Mouse (Mus musculus) MEL (cell line): Measurements from ENCODE around the gene Btbd7. TPM values are rescaled to one million over a fixed set of nuclear protein-coding genes. Genes with fewer than 3 reads are reported as not detected.

Source experiments
- DNase-seq: peaks from one replicate; pipeline ENCODE4 v3.0.0; 2011; ENCODE audit warnings: low read depth, low spot score
- H3K27ac ChIP-seq: 2 replicates; pipeline ENCODE4 v1.5.1; 2012; ENCODE audit warnings: low read depth, mild to moderate bottlenecking, control low read depth, low read length, moderate library complexity; ENCODE audit not compliant: control insufficient read depth
- H3K27me3 ChIP-seq, 2 experiments: fragments of 150-350 bp in 1 of 2; sonication (generic) in 1 of 2; 2 replicates each; pipeline ENCODE4 v1.6.1; 2012; ENCODE audit warnings: low read length in 2 of 2, mild to moderate bottlenecking in 2 of 2, improper control_type of control experiment in 1 of 2, moderate library complexity in 1 of 2; ENCODE audit not compliant: insufficient read depth in 2 of 2, control insufficient read depth in 1 of 2
- H3K36me3 ChIP-seq, 2 experiments: 2 replicates each; pipeline ENCODE4 v1.6.1; 2012 to 2014; ENCODE audit warnings: low read length in 2 of 2, improper control_type of control experiment in 1 of 2, inconsistent platforms in 1 of 2, mild to moderate bottlenecking in 1 of 2; ENCODE audit not compliant: insufficient read depth in 2 of 2, control insufficient read depth in 1 of 2
- H3K4me1 ChIP-seq, 2 experiments: fragments of 150-350 bp in 1 of 2; sonication (generic) in 1 of 2; 2 replicates each; pipeline ENCODE4 v1.6.1; 2012; ENCODE audit warnings: low read length in 2 of 2, improper control_type of control experiment in 1 of 2, mild to moderate bottlenecking in 1 of 2; ENCODE audit not compliant: insufficient read depth in 2 of 2, control insufficient read depth in 1 of 2
- H3K4me3 ChIP-seq, 2 experiments: fragments of 150-350 bp in 1 of 2; sonication (generic) in 1 of 2; 2 replicates each; pipeline ENCODE4 v1.5.1; 2012; ENCODE audit warnings: low read depth in 2 of 2, low read length in 2 of 2, mild to moderate bottlenecking in 2 of 2, moderate library complexity in 2 of 2, control low read depth in 1 of 2, improper control_type of control experiment in 1 of 2; ENCODE audit not compliant: control insufficient read depth in 1 of 2, insufficient read depth in 1 of 2
- H3K79me2 ChIP-seq: 2 replicates; pipeline ENCODE4 v1.6.1; 2012; ENCODE audit warnings: mild to moderate bottlenecking, low read length, moderate library complexity; ENCODE audit not compliant: control insufficient read depth, poor library complexity, insufficient read depth
- H3K9ac ChIP-seq: 2 replicates; pipeline ENCODE4 v1.6.1; 2012; ENCODE audit warnings: low read depth, mild to moderate bottlenecking, control low read depth, low read length, moderate library complexity; ENCODE audit not compliant: control insufficient read depth, poor library complexity, severe bottlenecking
- H3K9me3 ChIP-seq: fragments of 150-350 bp; sonication (generic); replicated peaks from 2 replicates; pipeline ENCODE4 v1.6.1; 2012; ENCODE audit warnings: mild to moderate bottlenecking, low read length, improper control_type of control experiment, moderate library complexity; ENCODE audit not compliant: insufficient read depth
- CHD1 ChIP-seq: IDR thresholded peaks from 2 replicates; pipeline ENCODE4 v1.6.1; 2012; ENCODE audit warnings: low read depth, mild to moderate bottlenecking, inconsistent platforms, low read length, improper control_type of control experiment
- CHD2 ChIP-seq: IDR thresholded peaks from 2 replicates; pipeline ENCODE4 v1.6.1; 2011; ENCODE audit warnings: low read length, improper control_type of control experiment
- CTCF ChIP-seq, 3 experiments: IDR thresholded peaks in 2 of 3; conservative IDR thresholded peaks in 1 of 3; 2 replicates each; pipeline ENCODE4 v1.5.1; 2011 to 2012; ENCODE audit warnings: low read length in 3 of 3, low read depth in 2 of 3, mild to moderate bottlenecking in 2 of 3, improper control_type of control experiment in 1 of 3, inconsistent platforms in 1 of 3, mixed read lengths in 1 of 3, moderate library complexity in 1 of 3; ENCODE audit not compliant: control insufficient read depth in 1 of 3, insufficient read depth in 1 of 3, poor library complexity in 1 of 3, severe bottlenecking in 1 of 3
- E2F4 ChIP-seq: IDR thresholded peaks from 2 replicates; pipeline ENCODE4 v1.6.1; 2011; ENCODE audit warnings: low read depth, low read length, improper control_type of control experiment, borderline replicate concordance
- ETS1 ChIP-seq: IDR thresholded peaks from 2 replicates; pipeline ENCODE4 v1.6.1; 2012; ENCODE audit warnings: low read depth, mild to moderate bottlenecking, inconsistent platforms, low read length, improper control_type of control experiment, moderate library complexity
- GABPA ChIP-seq: IDR thresholded peaks from 2 replicates; pipeline ENCODE4 v1.6.1; 2012; ENCODE audit warnings: low read depth, mild to moderate bottlenecking, inconsistent platforms, low read length, improper control_type of control experiment, moderate library complexity
- KAT2A ChIP-seq: conservative IDR thresholded peaks from 2 replicates; pipeline ENCODE4 v1.6.1; 2012; ENCODE audit warnings: low read depth, low read length, improper control_type of control experiment, inconsistent platforms
- MAX ChIP-seq: IDR thresholded peaks from 2 replicates; pipeline ENCODE4 v1.6.1; 2011; ENCODE audit warnings: low read length, improper control_type of control experiment
- MEF2A ChIP-seq: IDR thresholded peaks from 2 replicates; pipeline ENCODE4 v1.6.1; 2014; ENCODE audit warnings: low read depth, mild to moderate bottlenecking, inconsistent platforms, low read length, improper control_type of control experiment; ENCODE audit not compliant: poor library complexity, insufficient replicate concordance, severe bottlenecking; ENCODE audit errors: extremely low read depth
- NRF1 ChIP-seq: IDR thresholded peaks from 2 replicates; pipeline ENCODE4 v1.6.1; 2014; ENCODE audit warnings: low read depth, mild to moderate bottlenecking, inconsistent platforms, low read length, improper control_type of control experiment, moderate library complexity; ENCODE audit not compliant: poor library complexity, insufficient read depth, severe bottlenecking
- RCOR1 ChIP-seq: IDR thresholded peaks from 2 replicates; pipeline ENCODE4 v1.6.1; 2012; ENCODE audit warnings: low read depth, mild to moderate bottlenecking, inconsistent platforms, low read length, improper control_type of control experiment
- SIN3A ChIP-seq: IDR thresholded peaks from 2 replicates; pipeline ENCODE4 v1.6.1; 2012; ENCODE audit warnings: low read length, improper control_type of control experiment, inconsistent platforms
- SMC3 ChIP-seq: IDR thresholded peaks from 2 replicates; pipeline ENCODE4 v1.6.1; 2011; ENCODE audit warnings: low read depth, low read length, improper control_type of control experiment
- USF2 ChIP-seq, 2 experiments: IDR thresholded peaks; 2 replicates each; pipeline ENCODE4 v1.6.1; 2011 to 2012; ENCODE audit warnings: improper control_type of control experiment in 2 of 2, low read length in 2 of 2, borderline replicate concordance in 1 of 2, inconsistent platforms in 1 of 2, low read depth in 1 of 2, mild to moderate bottlenecking in 1 of 2; ENCODE audit not compliant: insufficient read depth in 1 of 2
- polyA plus RNA-seq, 2 experiments: library from polyadenylated mRNA; stranded (reverse) in 1 of 2; unstranded in 1 of 2; fragments of >175 nt in 1 of 2; fragments of >200 nt in 1 of 2; gene quantifications; 2 replicates each; pipeline versions ENCODE4 v1.2.1 to v1.2.4; 2012; ENCODE audit warnings: low replicate concordance in 2 of 2, low read depth in 1 of 2; ENCODE audit not compliant: insufficient read length in 2 of 2, insufficient read depth in 1 of 2, missing spikeins in 1 of 2
- total RNA-seq: library from RNA; depleted of rRNA; stranded (reverse); fragments of 300-350 nt; gene quantifications from 2 replicates; pipeline ENCODE4 v1.2.3, GENCODE M21; 2012

Gene Btbd7
- total and polyA plus RNA-seq, 3 experiments = 8.4 to 14.3 TPM; not detected in 1

- no peaks in the 10 kb centered on the region for H3K9me3 ChIP-seq
- H3K27me3 ChIP-seq = no peaks in the 10 kb centered on the region
- no peaks in the 10 kb centered on the region for H3K79me2 ChIP-seq
- no peak for DNase-seq
- no peak overlapping the region for H3K4me3 ChIP-seq
- no peak overlapping the region for H3K9ac ChIP-seq
- no peak for TF ChIP-seq SIN3A
- no peak for TF ChIP-seq NRF1
- TF ChIP-seq MEF2A = no peak
- no peak for TF ChIP-seq KAT2A
- no peak for TF ChIP-seq RCOR1
- no peak for TF ChIP-seq GABPA
- TF ChIP-seq CTCF (IDR thresholded peaks at IDR 0.05 in 2 of 3, conservative IDR thresholded peaks at IDR 0.05 in 1 of 3; ENCODE audit: control insufficient read depth in 1 of 3, insufficient read depth in 1 of 3, low read depth in 2 of 3, low read length in 3 of 3, poor library complexity in 1 of 3, severe bottlenecking in 1 of 3) = no peak
- TF ChIP-seq MAX = no peak
- TF ChIP-seq, all 39 proteins: peak for 0
- no peak overlapping the region for H3K27ac ChIP-seq
- peaks cover 0 to 4% of the 10 kb centered on the region in 2 experiments; a peak in 2 of 4 replicates for H3K36me3 ChIP-seq
- no peaks in the 10 kb centered on the region for H3K4me1 ChIP-seq
These were observed 100.1 kb downstream of the Btbd7 start for GRCm38 (mm10) chr12:102778151-102778550.

- no peak overlapping the region for H3K9ac ChIP-seq
- H3K36me3 ChIP-seq = peaks cover 0 to 13% of the 10 kb centered on the region in 2 experiments; a peak in 2 of 4 replicates
- DNase-seq = no peak
- no peaks in the 10 kb centered on the region for H3K79me2 ChIP-seq
- no peaks in the 10 kb centered on the region for H3K27me3 ChIP-seq
- no peaks in the 10 kb centered on the region for H3K9me3 ChIP-seq
- no peaks in the 10 kb centered on the region for H3K4me1 ChIP-seq
- no peak overlapping the region for H3K4me3 ChIP-seq
- TF ChIP-seq CHD2 (no peak), USF2 (IDR thresholded peaks at IDR 0.05; ENCODE audit: borderline replicate concordance in 1 of 2, insufficient read depth in 1 of 2, low read depth in 1 of 2, low read length in 2 of 2) (no peak)
- H3K27ac ChIP-seq = no peak overlapping the region
These were observed 102.2 kb downstream of the Btbd7 start for GRCm38 (mm10) chr12:102776035-102776434.

- Histone ChIP-seq H3K27me3 (no peaks in the 10 kb centered on the region), H3K4me1 (no peaks in the 10 kb centered on the region), H3K4me3 (no peak overlapping the region), H3K9me3 (no peaks in the 10 kb centered on the region), H3K79me2 (no peaks in the 10 kb centered on the region), H3K9ac (no peak overlapping the region), H3K27ac (no peak overlapping the region), H3K36me3 (peaks cover 0 to 34% of the 10 kb centered on the region in 2 experiments; a peak in 2 of 4 replicates)
- no peak for DNase-seq
- TF ChIP-seq E2F4 (no peak), MAX (no peak), SMC3 (no peak), ETS1 (no peak), NRF1 (no peak), CHD1 (no peak)
These were observed 105.6 kb downstream of the Btbd7 start for GRCm38 (mm10) chr12:102772676-102773075.
